Mouse (Mus musculus) right cerebral cortex, adult 2 months (tissue): ENCODE measurements around the gene Tdrkh.

Experiments
- DNase-seq, 2 experiments: peaks; one replicate each; pipeline ENCODE4 v3.0.0; 2021 to 2022; ENCODE audit warnings: low spot score in 2 of 2

Gene Tdrkh

DNA sequence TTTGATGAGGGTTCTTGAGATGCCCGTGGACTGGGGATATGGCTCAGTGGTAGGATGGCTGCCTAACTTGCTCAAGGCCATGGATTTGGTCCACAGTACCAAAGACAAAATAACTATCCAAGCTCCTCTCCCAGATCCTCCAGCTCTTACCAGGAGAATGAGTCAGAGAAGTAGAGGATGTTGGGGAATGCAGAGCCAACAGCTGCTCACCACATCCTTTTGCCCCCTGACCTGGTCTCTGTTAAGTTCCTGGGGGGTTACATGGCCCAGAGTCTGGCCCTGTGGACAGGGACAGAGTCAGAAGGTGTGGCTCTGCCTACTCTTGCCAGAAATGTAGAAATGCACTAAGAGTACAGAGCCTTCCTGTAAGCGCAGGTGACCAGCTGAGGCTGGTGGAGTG, 46.8 kb downstream of the Tdrkh start:
- DNase-seq, result no peak

DNA sequence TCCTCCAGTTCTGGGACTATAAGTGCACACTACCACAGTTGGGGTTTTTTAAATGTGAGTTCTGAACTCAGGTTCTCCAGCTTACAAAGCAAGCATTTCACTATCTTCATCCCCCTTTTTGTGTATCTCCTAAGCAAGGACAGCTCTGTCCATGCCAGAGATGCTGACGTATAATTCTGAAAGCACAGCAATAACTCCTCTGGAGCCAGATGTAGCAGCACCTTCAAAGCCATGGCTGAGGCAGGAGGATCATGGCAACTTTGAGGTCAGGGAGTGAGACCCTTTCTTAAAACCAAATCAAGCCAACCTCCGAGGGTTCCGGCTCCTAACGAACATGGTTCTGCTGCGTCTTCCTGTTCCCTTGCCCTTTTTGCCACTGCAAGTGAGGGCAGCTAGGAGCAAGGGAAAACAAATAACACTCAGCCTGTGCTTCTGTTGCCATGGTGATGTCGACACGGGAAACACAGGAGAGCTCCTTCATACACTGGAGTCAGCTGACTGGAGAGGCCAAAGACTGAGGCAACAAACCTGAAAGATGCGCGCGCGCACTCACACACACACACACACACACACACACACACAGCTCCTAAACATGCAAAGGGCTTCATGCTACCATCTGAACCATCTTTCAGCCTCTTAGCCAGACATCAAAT, 51.0 kb downstream of the Tdrkh start:
- peak; percentile 36 to 55 for DNase-seq

DNA sequence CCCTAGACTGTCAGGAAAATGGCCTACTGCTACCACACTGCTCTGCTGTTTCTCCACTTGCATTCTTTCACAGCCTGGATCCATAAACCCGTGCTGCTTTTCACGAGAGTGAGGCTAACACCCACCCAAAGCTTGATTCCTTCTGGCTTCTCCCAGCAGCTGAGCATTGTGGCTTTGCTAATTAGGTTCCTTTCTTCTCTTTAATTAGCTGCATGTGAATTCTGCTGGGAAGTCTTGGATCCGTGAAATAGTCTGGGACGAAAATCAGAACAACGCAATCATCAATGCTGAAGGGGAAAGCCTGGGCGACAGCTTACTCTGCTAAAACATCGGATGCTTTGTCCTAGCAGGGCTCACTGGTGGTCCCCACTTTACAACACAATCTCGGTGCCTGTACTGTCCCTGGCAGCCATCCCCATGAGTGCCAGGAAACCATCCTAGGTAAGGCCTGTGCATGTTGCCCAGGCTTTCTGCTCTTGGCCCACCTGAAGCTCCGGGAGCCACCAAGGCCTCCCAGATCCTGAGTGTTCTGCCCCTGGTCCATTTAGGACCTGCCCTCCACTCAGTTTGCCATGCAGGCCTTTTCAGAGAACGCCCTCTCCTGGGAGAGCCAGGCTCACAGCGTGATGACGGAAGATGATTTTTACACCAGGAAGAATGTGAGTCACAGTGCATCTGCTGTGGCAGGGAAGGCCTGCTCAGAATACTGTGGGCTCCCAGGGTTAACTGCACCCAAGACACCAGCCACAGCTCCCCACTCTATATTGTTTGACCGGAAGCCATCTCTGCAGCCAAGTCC, 52.8 kb downstream of the Tdrkh start:
- DNase-seq, result peak; percentile 66 to 77

DNA sequence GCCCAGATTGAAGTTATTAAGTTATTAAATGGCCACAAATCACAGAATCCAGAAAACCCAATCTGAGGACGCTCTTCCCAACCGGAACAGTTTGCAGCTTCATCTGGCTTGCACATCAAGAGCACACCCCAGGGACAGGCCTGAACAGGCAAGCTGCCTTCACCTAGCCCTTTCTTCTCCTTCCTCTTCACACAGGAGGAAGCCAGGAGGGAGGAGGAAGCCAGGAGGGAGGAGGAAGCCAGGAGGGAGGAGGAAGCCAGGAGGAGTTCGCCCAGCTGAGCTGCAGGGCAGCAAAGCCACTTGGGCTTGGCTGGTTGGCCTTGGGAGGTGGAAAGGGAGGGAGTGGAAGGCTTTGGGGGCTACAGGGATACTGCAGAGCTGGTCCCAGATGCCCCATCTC, 55.9 kb downstream of the Tdrkh start:
- no peak for DNase-seq

DNA sequence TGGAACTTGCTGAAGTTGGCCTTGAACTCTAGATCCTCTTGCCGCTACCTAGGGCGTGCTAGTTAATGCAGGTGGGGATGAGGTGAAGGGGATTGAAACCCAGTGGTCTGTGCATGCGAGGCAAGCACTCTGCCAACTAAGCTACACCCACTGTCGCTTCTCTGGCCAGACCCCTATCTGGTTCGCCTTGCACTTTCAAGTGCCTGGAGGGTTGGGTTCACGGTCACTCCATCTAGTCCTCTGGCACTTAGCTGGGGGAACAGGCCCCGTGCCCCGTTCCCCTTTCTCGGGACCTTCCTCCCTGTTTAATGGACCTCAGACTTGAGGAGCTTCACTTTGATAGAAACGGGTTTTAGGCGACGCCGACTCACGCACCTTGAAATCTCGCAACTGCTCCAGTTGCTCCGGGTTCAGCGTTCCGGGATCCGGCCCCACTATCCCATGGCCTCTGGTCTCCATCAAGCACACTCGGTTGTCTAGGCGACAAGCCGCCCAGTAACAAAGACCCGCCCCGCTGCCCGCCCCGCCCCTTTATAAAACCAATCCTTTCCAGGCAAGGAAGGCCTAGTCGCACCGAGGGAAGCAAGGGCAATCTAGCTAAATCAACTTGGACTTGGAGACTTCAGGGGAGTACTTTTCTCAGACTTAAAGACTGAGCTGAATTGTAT, 59.5 kb downstream of the Tdrkh start:
- DNase-seq, result peak in 1 of 2 experiments; percentile 14

DNA sequence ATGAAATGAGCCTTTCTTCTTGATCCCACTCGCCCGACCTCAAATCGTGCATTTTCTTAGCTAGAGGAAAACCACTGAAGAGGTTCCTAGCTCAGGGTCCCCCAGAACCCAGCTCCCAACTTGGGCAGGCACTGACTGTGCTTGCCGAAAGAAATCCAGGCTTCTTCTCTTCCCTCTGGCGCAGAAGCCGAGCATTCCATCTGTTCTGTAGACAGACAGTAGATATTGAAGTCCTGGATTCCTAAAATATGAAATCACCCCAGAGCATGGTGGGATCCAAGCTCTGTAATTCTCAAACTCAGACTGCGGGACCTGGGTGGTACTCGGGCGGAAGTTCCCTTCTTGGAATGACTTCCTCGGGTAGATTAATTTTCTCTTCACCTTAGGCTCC, 60.0 kb downstream of the Tdrkh start:
- no peak for DNase-seq

DNA sequence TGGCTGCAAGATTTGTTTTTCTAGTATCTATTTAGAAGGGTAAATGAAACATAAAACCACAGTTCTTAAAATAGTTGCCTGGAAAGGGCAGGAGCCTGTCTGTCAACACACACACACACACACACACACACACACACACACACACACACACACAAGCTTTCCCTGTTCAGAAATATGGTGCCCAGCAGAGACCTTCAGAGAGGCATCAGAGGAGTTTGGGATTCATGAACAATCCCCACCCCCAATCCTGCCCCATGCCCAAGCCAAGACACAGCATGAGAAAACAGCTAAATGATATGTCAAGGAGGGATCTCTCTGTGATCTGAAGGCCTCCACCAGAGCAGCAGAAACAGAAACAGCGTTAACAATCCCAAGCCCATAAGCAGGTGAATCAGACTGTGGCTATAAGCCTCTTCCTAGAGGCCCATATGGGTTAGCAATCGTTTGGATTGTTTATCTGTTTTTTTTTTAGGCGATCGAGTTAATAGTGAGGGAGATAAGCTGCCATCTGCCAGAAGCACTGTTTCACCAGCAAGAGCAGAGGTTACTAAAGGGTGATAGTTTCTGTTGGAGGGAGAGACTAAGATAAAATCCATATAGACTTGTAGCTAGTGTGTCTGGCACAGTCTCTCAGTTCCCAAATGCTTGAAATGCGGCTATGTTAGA, 60.6 kb downstream of the Tdrkh start:
- DNase-seq, result no peak

DNA sequence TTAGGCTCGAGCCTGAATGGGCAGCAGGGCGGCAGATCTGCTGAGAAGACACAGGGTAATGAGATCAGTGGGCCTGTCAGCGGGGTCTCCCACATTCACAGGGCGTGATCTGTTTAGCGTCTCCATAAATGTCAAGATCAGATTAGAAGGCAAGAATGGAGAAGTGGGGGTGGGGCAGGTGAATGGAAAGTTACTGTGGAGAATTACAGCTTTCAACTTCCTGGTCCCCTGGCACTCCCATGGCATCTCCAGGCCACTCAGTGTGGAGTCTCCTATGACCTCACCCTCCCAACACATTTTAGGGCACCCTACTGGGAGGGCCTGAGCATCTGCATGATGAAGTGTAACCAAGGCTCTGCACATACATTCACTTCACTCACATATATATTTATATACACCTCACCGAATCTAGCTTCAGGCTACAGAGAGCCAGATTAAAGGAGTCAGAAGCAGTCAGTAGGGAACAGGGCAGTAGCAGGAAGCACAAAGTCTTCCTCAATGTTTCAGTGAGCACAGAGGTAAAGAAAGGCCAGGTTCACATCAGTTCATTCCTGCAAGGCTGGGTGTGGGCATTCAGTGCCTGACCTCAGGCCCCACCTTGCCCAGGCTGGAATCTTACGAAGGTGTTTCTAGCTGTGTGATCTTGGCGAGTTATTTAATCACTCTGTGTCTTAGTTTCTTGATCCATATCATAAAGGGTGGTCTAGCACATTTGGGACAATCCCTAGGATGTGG, 63.4 kb downstream of the Tdrkh start:
- no peak for DNase-seq

DNA sequence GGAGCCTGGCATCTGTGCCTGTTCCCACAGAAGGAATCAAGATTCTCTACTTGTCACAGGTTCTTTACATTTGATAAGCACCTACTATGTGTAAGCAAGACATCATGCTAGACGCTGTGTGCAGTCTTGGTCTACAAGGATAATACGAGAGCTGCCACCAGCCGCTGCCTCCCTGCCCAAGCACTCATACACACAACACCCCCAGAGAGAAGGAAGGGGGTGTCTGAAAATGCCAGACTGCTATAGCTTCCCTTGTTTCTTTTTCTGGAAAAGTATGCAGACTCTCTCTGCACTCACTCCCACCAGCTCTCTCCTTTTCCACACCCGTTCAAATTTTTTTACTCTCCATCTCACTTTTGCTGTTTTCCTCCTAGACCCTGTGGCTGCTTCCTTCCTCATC, 64.4 kb downstream of the Tdrkh start:
- DNase-seq, result peak in 1 of 2 experiments; percentile 64

DNA sequence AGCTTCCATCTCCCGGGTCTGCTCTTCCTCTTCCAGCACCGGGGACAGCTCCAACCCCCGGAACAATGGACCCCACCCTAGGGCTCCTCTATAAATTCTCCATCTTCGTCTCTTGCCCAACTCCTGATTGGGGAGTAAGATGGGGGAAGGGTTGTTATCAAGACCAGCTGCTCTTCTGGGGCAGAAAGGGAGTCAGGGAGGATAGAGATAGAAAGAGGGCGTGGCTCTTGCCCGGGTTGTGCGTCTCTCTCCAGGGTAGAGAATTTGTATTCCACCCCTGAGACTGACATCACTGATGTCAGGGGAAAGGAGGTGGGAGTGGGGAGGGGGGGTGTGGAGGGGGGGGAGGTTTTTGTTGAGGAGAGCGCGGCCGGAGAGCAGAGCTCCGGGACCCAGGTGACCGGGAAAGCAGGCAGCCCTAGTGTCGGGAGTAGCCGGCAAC, 64.9 kb downstream of the Tdrkh start, which contains the start of gene Celf3:
Gene Celf3 (plus strand): TSS at position 315 of the 442 bp plus-strand sequence.
- DNase-seq, result peak in 1 of 2 experiments; percentile 78

DNA sequence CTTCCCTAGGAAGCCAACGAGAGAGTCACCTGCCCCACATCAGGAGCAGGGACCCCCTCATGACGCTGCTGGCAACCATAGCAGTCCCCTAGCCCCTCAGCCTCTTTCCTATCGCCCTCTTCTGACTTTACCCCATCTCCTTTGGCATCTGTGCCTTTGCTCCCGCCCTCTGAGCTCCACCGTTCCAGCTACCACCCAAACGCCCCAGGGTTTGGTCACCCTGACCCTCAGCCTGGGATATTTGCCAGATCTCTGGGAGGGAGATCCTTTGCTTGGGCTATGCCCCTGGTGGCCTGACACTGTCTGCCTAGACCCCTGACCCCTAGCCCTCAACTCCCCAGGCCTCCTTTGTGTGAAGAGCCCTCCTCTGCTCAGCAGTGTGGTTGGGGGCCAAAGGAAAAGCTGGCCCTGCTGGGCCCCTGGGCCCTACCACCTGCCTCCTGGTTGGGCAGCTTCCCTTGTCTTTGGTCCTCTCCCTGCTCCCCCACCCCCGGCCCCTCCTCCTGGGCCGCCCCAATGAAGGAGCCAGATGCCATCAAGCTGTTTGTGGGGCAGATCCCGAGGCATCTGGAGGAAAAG, 65.6 kb downstream of the Tdrkh start:
- DNase-seq, result no peak

DNA sequence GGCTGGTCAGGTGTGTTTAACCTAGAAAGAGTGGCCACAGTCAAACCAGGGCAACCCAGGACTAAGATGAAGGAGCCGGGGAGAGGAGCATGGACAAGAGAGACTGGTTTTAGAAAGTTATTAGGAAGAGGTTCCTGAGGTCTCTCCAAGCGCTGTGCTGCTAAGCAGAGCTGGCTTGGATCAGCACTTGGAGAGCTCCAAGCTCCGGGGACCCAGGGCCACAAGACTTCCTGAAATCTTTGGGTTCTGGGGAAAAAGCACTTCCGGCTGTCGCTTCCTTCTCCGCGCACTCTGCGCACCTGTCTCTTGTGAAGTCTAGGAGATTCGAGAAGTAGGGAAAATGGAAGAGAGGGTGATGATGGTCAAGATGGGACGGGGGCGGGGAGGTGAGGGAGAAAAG, 66.5 kb downstream of the Tdrkh start:
- DNase-seq, result no peak

DNA sequence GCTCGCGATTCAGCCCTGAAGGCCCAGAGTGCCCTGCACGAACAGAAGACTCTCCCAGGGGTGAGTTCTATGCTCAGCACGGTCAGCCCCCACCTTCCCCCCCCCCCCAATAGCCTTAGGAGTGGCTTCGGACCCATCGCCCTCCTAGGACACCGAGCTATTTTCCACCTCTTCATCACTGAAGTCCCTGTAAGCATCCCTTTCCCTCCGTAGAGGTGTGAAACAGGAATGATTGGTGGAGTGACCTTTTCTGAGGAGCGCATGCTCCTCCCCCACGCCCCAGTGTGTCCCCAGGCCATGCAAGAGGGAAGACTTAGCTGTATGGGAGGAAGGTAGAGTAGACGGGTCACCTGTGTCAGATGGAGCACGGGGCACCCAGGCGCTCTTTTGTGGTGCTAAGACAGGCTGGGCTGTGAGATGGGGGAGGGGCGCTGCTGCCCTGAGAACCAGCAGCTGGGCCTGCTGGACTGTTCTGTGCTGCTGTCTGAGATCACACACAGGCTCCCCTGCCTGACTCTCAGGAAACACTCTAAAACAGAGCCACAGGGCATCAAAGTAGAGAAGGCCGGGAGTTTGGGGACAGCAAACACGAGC, 67.3 kb downstream of the Tdrkh start, which contains the start of gene Riiad1:
Gene Riiad1 (minus strand): TSS at position 51 of the 594 bp plus-strand sequence.
- no peak for DNase-seq

DNA sequence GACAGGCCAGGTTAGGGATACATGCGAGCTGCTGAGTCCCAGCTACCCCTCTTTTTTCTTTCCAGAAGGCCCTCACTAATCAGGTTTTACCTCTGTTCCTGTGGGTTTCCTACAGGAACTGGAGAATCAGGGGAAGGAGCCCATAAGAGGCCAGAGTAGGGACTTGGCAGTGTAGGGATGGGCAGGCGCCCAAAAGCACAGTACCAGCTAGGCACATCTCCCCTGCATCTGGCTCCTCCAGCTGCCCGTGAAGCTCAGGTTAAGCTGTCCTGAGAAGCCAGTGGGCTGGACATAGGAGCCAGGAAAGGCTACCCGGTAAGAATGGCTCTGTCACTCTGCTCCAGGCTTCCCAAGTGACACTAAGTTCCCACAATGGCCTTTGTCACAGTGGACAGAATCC, 68.4 kb downstream of the Tdrkh start:
- DNase-seq, result no peak

DNA sequence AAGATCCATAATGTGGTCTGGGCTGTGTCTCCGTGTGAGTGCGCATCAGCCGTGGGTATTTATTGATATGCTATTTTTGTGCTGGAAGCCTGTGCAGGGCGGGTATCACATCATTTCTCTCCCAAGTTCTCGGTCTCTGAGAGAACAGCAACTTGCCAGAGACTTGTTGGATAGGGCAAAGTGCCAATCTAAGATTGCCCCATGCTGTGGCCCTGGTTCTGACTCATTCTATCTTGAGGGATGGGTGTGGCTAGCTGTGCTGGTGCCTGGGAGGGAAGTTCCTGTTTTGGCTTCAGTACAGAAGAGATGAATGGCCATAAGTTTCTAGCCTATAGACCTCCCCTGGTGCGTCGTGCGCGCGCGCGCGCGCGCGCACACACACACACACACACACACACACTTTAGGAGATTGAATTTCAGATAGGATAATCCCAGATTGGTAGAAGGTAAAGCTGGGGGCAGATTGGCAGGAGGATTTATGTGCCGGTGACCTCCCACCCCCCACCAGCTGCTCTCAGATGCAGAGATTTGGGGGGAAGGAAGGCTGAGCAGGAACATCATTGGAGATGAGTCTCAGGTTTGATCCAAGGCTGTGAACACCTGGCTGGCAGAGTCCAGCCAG, 69.8 kb downstream of the Tdrkh start:
- peak in 1 of 2 experiments; percentile 52 for DNase-seq

DNA sequence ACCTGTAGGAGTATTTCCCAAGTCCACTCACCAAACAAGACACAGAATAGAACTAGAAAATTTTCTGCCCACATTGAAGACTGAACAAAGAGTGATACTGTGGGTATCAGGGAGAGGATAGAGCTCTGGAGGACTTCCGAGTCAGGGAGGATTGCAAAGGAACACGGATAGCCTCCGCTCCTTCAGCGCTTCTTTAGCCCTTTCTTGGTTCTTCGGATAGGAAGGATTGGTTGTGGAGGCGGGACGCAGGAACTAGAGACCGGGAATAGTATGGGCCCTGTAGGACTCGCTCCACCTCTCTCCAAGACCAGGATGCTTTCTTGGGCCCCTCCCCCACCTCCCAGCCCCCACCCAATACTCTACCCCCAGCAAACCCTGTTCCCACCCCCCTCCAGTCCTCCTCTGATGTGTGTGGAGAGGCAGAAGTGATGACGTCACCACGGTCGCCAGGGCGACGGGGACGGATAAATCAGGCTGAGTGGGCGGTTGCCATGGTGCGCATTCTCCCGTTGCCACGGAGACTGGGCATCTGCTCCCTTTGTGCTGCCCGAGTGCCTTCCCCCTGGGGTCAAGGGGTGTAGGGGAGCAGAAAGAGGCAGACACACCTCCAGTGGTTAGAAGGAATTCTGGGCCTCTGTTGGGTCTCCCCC, 70.8 kb downstream of the Tdrkh start:
- peak; percentile 97 to 99 for DNase-seq
